Mouse (Mus musculus) urinary bladder, postnatal 14 days (tissue): Measurements from ENCODE around the gene Srek1ip1.

ENCODE experiments used
- DNase-seq: peaks from one replicate; pipeline ENCODE4 v3.0.0; 2021; ENCODE audit warnings: low spot score

The Srek1ip1 gene

GRCm38 (mm10) chr13:104843295-104844089, 51.2 kb downstream of the Srek1ip1 start:
- no peak for DNase-seq

DNA sequence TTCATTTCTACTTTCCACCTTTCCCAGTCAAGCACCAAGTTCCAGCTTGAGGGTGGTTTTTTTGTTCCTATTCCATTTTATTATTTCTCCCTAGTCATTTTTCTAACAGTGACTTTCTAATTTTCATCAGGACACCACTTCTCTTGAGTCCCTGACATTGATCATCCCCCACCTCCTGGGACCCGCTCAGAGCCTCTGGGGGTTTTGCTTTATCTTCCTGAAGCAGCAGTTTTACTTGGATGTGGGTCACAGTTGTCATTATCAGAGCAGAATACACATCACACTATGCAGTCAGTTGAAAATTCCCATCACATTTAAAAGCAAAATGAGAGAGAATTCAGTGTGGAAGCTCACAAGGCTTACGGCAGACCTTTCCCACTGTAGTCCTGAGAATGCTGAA, 61.4 kb downstream of the Srek1ip1 start:
- no peak for DNase-seq

DNA sequence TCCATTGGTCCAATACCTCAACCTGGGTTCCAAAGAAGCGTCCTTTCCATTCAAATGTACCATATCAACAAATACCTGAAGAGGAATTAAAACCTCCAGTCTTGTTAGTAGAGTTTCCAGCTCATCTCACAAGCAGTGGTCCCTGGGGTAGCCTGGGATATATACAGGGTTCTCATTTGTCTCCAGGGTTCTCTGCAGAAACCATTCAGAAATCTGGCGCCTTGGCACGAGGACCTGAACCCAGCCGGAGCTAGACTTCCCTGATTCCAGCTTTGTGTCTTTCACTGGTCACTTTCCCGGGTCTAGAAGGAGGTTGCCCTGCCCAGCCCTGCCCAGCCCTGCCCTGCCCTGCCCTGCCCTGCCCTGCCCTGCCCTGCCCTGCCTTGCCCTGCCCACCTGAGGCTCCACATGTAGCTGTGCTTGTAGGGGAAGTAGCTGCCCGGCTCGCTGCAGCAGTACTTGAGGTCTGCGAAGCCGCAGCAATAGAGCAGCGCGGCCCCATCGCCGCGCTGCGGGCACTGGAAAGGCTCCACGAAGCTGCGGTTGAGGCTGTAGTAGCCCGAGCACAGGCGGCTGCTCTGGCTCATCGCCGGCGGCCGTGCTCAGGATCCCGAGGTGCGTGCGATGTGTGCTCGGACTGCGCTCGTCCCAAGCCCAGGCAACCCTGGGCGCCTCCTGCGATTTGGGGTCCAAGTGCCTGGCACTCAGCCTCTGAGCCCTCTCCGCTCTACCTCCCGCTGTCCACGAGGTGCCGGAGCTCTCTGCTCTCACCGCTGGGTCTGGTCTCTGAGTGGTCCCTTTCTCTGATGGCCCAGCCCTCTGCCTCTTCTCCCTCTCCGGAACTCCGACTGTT, 71.1 kb downstream of the Srek1ip1 start, which contains the start of gene Shisal2b:
TSS of gene Shisal2b (minus strand) at position 767 of the 853 bp plus-strand sequence.
- peak; percentile 7 for DNase-seq

- no peak for DNase-seq
These were observed 74.4 kb downstream of the Srek1ip1 start for GRCm38 (mm10) chr13:104866726-104867125.

DNA sequence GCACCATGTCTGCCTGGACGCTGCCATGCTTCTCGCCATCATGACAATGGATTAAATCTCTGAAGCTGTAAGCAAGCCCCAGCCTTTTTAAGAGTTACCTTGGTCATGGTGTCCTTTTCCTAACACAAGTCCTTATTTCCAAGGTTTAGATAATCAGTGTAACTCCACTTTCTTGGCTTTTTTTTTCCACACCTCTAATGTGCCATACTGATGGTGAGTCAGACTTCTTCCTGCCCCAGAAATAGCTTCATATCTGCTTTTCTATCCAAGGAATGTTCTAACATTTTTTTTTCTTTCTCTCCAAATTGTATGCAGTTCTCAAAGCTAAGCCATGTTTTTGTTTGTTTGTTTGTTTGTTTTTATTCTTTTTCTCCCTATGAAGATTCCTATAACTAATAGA, 77.6 kb downstream of the Srek1ip1 start:
- DNase-seq: no peak

DNA sequence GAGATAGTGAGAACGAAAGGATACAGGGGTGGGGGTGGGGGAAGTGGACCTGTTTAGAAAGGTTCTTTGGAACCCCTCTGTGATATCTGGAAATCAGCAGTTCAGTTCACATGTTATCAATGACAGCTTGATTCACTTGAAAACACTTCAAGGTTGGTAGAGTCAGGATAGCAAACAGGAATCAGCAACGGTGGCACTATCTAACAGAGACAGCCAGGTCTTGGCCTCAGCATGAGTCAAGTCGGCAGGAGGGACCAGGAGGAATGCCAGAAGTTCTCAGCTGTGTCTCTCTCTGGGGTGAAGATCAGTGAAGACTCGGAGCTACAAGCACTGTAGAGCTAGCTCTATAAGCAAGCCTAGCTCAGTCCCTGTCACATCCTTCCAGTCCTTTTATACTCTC, 86.2 kb downstream of the Srek1ip1 start:
- no peak for DNase-seq

GRCm38 (mm10) chr13:104883566-104884249, 91.4 kb downstream of the Srek1ip1 start:
- DNase-seq: no peak

DNA sequence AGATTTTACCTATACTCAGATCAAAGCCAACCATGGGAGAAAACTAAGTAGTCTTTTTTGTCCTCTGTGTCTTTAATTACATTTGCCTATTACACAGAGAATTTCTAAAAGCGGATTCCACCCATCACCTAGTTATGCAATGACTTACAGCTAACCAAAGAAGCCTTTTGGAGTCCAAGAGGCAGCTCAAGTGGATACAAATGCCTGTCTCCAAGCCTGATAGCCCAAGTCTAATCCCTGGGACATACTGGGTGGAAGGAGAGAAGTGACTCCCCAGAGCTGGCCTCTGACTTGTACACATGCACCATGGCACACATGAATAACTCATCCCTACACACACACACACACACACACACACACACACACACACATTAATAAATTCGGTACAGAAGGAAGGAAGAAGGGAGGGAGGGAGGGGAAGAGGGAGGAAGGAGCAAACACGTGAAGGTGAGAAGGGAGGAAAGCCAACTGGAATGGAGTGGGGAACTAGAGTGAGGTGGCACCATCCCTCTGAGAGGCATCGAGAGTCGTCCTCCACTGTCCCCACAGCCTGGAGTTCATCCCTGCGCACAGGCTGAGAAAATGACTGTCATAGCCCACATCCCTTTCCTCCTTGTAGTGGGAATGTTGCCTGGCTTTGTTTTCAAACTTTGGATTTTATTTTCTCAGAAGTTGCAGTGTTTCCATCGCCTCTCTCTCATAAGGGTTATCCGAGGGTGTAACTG, 94.2 kb downstream of the Srek1ip1 start:
- no peak for DNase-seq
